Comparison of ENCODE assay signal across 28 mouse cellular contexts in the genomic region with DNA sequence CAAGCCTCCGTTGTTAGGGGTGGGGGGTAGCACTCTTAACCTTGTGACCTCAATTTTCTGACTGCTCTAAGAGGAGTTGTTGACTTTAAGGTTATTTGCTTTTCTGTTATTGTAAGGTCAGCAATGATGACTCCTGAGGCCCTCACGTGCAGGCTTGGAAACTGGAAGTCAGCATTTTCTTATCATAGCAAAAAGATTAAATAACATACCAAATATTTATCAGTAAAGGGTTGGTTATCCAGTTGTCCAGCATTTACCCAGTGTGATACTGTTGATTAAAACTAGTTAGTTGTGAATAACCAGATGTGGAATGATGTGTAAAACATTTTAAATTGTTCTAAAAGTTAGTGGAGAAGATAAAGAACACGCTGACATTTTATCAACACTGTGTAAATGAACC.
"Had no signal": no experiment of that assay in that cellular context is flagged by ENCODE, and none has a peak within 500 bp of the region (broad histone marks: within the 10 kb centered on the region; RNA-seq: fewer than 3 reads in every experiment).

No protein-coding gene starts in this region.

- H3K4me2 ChIP-seq: embryonic facial prominence, embryonic 12.5 days; embryonic facial prominence, embryonic 13.5 days; embryonic facial prominence, embryonic 15.5 days; forebrain, embryonic 12.5 days; forebrain, embryonic 13.5 days; forebrain, embryonic 15.5 days had no signal

- H3K36me3 ChIP-seq: embryonic facial prominence, embryonic 10.5 days; embryonic facial prominence, embryonic 12.5 days; embryonic facial prominence, embryonic 13.5 days; embryonic facial prominence, embryonic 15.5 days; forebrain, embryonic 10.5 days; forebrain, embryonic 12.5 days; forebrain, embryonic 15.5 days had no signal

- H3K27ac ChIP-seq: embryonic facial prominence, embryonic 10.5 days; embryonic facial prominence, embryonic 12.5 days; embryonic facial prominence, embryonic 13.5 days; embryonic facial prominence, embryonic 15.5 days; forebrain, embryonic 10.5 days; forebrain, embryonic 12.5 days; forebrain, embryonic 13.5 days; forebrain, embryonic 15.5 days; gastrocnemius, adult 2 months had no signal

- DNase-seq: cerebellum, adult 2 months; cerebellum, adult 8-10 months; cerebellum, adult 9-10 months; cerebellum, adult 9-11 months; cerebellum, postnatal 10 days; cerebellum, postnatal 14 days; cerebellum, postnatal 25 days; cerebellum, postnatal 36 days; embryo, embryonic 11 days; forebrain, postnatal 0 days; gastrocnemius, adult 2 months; gastrocnemius, postnatal 10 days; gastrocnemius, postnatal 14 days; gastrocnemius, postnatal 25 days; gastrocnemius, postnatal 36 days; heart, adult 11 months; heart, adult 18-20 months had no signal

- H3K4me1 ChIP-seq: embryonic facial prominence, embryonic 12.5 days; embryonic facial prominence, embryonic 13.5 days; embryonic facial prominence, embryonic 15.5 days; forebrain, embryonic 10.5 days; forebrain, embryonic 12.5 days; forebrain, embryonic 13.5 days; forebrain, embryonic 15.5 days had no signal

- ATAC-seq: forebrain, embryonic 13.5 days; forebrain, embryonic 14.5 days; forebrain, embryonic 15.5 days; forebrain, embryonic 16.5 days; forebrain, postnatal 0 days had no signal

- H3K27me3 ChIP-seq: embryonic facial prominence, embryonic 12.5 days; embryonic facial prominence, embryonic 15.5 days; forebrain, embryonic 12.5 days; forebrain, embryonic 13.5 days; forebrain, embryonic 15.5 days had no signal

- H3K9me3 ChIP-seq: embryonic facial prominence, embryonic 10.5 days; embryonic facial prominence, embryonic 12.5 days; embryonic facial prominence, embryonic 13.5 days; embryonic facial prominence, embryonic 15.5 days; forebrain, embryonic 10.5 days; forebrain, embryonic 12.5 days; forebrain, embryonic 13.5 days; forebrain, embryonic 15.5 days had no signal

- H3K9ac ChIP-seq: embryonic facial prominence, embryonic 12.5 days; embryonic facial prominence, embryonic 13.5 days; embryonic facial prominence, embryonic 15.5 days; forebrain, embryonic 12.5 days; forebrain, embryonic 13.5 days; forebrain, embryonic 15.5 days; forebrain, postnatal 0 days had no signal

- H3K4me3 ChIP-seq: embryonic facial prominence, embryonic 10.5 days; embryonic facial prominence, embryonic 12.5 days; embryonic facial prominence, embryonic 13.5 days; embryonic facial prominence, embryonic 15.5 days; erythroblast, embryonic 14.5 days; forebrain, embryonic 10.5 days; forebrain, embryonic 12.5 days; forebrain, embryonic 13.5 days; forebrain, embryonic 15.5 days; gastrocnemius, adult 2 months had no signal
